11 mouse cellular contexts compared by ENCODE assay signal in genomic region chr11:60280429-60281414, GRCm38 (mm10). TPM values are rescaled to one million over a fixed set of nuclear protein-coding genes. Genes with fewer than 3 reads are reported as not detected.
A peak's percentile ranks its signal among the peaks of the same experiment; 100 is the strongest.
DNase-seq lines count a peak whose midpoint lies in the region; ATAC-seq and TF ChIP-seq lines count a peak whose summit lies in the region.
"Had no signal": no experiment of that assay in that cellular context is flagged by ENCODE, and none has a peak within 500 bp of the region (broad histone marks: within the 10 kb centered on the region; RNA-seq: fewer than 3 reads in every experiment).

No protein-coding gene starts in this region.

- no peak for DNase-seq in heart, adult 9 months (ENCODE audit: low spot score in 2 of 2)
- DNase-seq in midbrain, embryonic 10.5 days (ENCODE audit: low spot score) = no peak
- DNase-seq in midbrain, postnatal 0 days (ENCODE audit: low spot score) = no peak
- DNase-seq in kidney, postnatal 10 days = peak; percentile 45
- DNase-seq in stomach, postnatal 0 days (ENCODE audit: low spot score) = no peak
- DNase-seq in urinary bladder, postnatal 10 days (ENCODE audit: low spot score) = no peak
- DNase-seq: midbrain, embryonic 14.5 days; thymus, adult 18-20 months had no signal

- no peaks in the 10 kb centered on the region for H3K36me3 ChIP-seq in heart, embryonic 13.5 days
- no peaks in the 10 kb centered on the region for H3K36me3 ChIP-seq in midbrain, embryonic 10.5 days
- H3K36me3 ChIP-seq in midbrain, postnatal 0 days (ENCODE audit: insufficient read depth, low read length) = no peaks in the 10 kb centered on the region
- H3K36me3 ChIP-seq in stomach, postnatal 0 days (ENCODE audit: control insufficient read depth, insufficient read depth, low read length) = no peaks in the 10 kb centered on the region
- H3K36me3 ChIP-seq: embryonic facial prominence, embryonic 13.5 days had no signal

- peak overlapping the region; percentile 50 for H3K27ac ChIP-seq in heart, embryonic 13.5 days (replicated peaks)
- H3K27ac ChIP-seq in midbrain, embryonic 10.5 days (replicated peaks) = peak overlapping the region; percentile 2; the same call in 1 of the 2 replicates
- H3K27ac ChIP-seq in midbrain, postnatal 0 days (ENCODE audit: low read depth, low read length) = no peak overlapping the region
- no peak overlapping the region for H3K27ac ChIP-seq in stomach, postnatal 0 days (replicated peaks)
- H3K27ac ChIP-seq: embryonic facial prominence, embryonic 13.5 days had no signal

- no peak for TF ChIP-seq CTCF in midbrain, postnatal 0 days (IDR thresholded peaks at IDR 0.05)
- peak; percentile 43 for TF ChIP-seq CTCF in stomach, postnatal 0 days (IDR thresholded peaks at IDR 0.05; ENCODE audit: low read depth)

- TF ChIP-seq EP300 in stomach, postnatal 0 days (optimal IDR thresholded peaks at IDR 0.05) = no peak

- no peaks in the 10 kb centered on the region for H3K27me3 ChIP-seq in heart, embryonic 13.5 days (replicated peaks)
- H3K27me3 ChIP-seq in midbrain, embryonic 10.5 days (ENCODE audit: low read depth, poor library complexity, severe bottlenecking) = no peaks in the 10 kb centered on the region
- H3K27me3 ChIP-seq in midbrain, postnatal 0 days (ENCODE audit: insufficient read depth, low read length) = no peaks in the 10 kb centered on the region
- no peaks in the 10 kb centered on the region for H3K27me3 ChIP-seq in stomach, postnatal 0 days (ENCODE audit: control insufficient read depth, insufficient read depth, low read length)
- H3K27me3 ChIP-seq: embryonic facial prominence, embryonic 13.5 days had no signal

- no peak overlapping the region for H3K4me2 ChIP-seq in heart, embryonic 13.5 days
- no peak overlapping the region for H3K4me2 ChIP-seq in midbrain, postnatal 0 days (ENCODE audit: low read depth, low read length, poor library complexity, severe bottlenecking)
- no peak overlapping the region for H3K4me2 ChIP-seq in stomach, postnatal 0 days (replicated peaks; ENCODE audit: low read depth)
- H3K4me2 ChIP-seq: embryonic facial prominence, embryonic 13.5 days had no signal

- WGBS in heart, embryonic 13.5 days = 68% methylated on average over 11 of the region's 11 CpGs
- 79% methylated on average over 11 of the region's 11 CpGs for WGBS in midbrain, embryonic 10.5 days
- 74% methylated on average over 11 of the region's 11 CpGs for WGBS in midbrain, postnatal 0 days
- 61% methylated on average over 11 of the region's 11 CpGs for WGBS in stomach, postnatal 0 days

- peaks cover 61% of the 10 kb centered on the region for H3K4me1 ChIP-seq in heart, embryonic 13.5 days
- H3K4me1 ChIP-seq in midbrain, embryonic 10.5 days = peaks cover 27% of the 10 kb centered on the region
- H3K4me1 ChIP-seq in midbrain, postnatal 0 days (ENCODE audit: insufficient read depth, low read length) = peaks cover 7% of the 10 kb centered on the region; the same call in 1 of the 2 replicates
- peaks cover 2% of the 10 kb centered on the region; the same call in 1 of the 2 replicates for H3K4me1 ChIP-seq in stomach, postnatal 0 days (replicated peaks; ENCODE audit: control insufficient read depth, insufficient read depth)

- no peak for ATAC-seq in heart, embryonic 13.5 days (ENCODE audit: extremely low read depth, insufficient number of reproducible peaks, low FRiP score, low TSS enrichment)
- no peak for ATAC-seq in midbrain, postnatal 0 days (ENCODE audit: low FRiP score)
- ATAC-seq in stomach, postnatal 0 days (ENCODE audit: low FRiP score, low TSS enrichment) = no peak
- ATAC-seq: hindbrain, embryonic 16.5 days had no signal

- H3K4me3 ChIP-seq in heart, embryonic 13.5 days = no peak overlapping the region
- H3K4me3 ChIP-seq in midbrain, embryonic 10.5 days = no peak overlapping the region
- no peak overlapping the region for H3K4me3 ChIP-seq in midbrain, postnatal 0 days (ENCODE audit: low read depth, low read length)
- H3K4me3 ChIP-seq in stomach, postnatal 0 days (ENCODE audit: low read depth, low read length) = no peak overlapping the region
- H3K4me3 ChIP-seq: embryonic facial prominence, embryonic 13.5 days had no signal

- H3K9me3 ChIP-seq in heart, embryonic 13.5 days = no peaks in the 10 kb centered on the region
- no peaks in the 10 kb centered on the region for H3K9me3 ChIP-seq in midbrain, embryonic 10.5 days (replicated peaks)
- no peaks in the 10 kb centered on the region for H3K9me3 ChIP-seq in midbrain, postnatal 0 days (ENCODE audit: low read length)
- H3K9me3 ChIP-seq in stomach, postnatal 0 days (ENCODE audit: control insufficient read depth, low read length) = no peaks in the 10 kb centered on the region
- H3K9me3 ChIP-seq: embryonic facial prominence, embryonic 13.5 days had no signal

- H3K9ac ChIP-seq in heart, embryonic 13.5 days = no peak overlapping the region
- no peak overlapping the region for H3K9ac ChIP-seq in midbrain, postnatal 0 days (replicated peaks; ENCODE audit: low read length, poor library complexity, severe bottlenecking)
- H3K9ac ChIP-seq in stomach, postnatal 0 days (ENCODE audit: low read length) = no peak overlapping the region
- H3K9ac ChIP-seq: embryonic facial prominence, embryonic 13.5 days had no signal

RNA-seq across cellular contexts. Expression of gene Srebf1, which starts 58.3 kb away (rescaled TPM):
- 34.4 and 41.8 TPM in 2 replicates for polyA plus RNA-seq in heart, embryonic 13.5 days (2015; fragmentation: Nextera tagmentation; extraction: Ambion mirVana)
- 47.0 and 51.0 TPM in 2 replicates for polyA plus RNA-seq in midbrain, embryonic 10.5 days (2016; fragmentation: Nextera tagmentation; extraction: Ambion mirVana)
- total RNA-seq in midbrain, postnatal 0 days (2014; rRNA removed) = 77.1 and 96.5 TPM in 2 replicates
- polyA plus RNA-seq in midbrain, postnatal 0 days (2015; fragmentation: Nextera tagmentation; extraction: Ambion mirVana) = 34.5 and 38.1 TPM in 2 replicates
- polyA plus RNA-seq in stomach, postnatal 0 days (2015; fragmentation: Nextera tagmentation; extraction: Ambion mirVana) = 44.7 and 47.9 TPM in 2 replicates

Comparison
In these comparisons a context has a peak if more than half of its experiments do, and no peak if none do; other contexts are left out.
1. H3K27ac ChIP-seq: peak in heart, embryonic 13.5 days (single experiment) and midbrain, embryonic 10.5 days (single experiment); none in midbrain, postnatal 0 days (single experiment) and stomach, postnatal 0 days (single experiment).